Mouse (Mus musculus): ENCODE data around the gene a.

Gene a

GRCm38 (mm10) chr2:154782856-154783650 is 8.1 kb upstream of the a start:
- DNase-seq (ENCODE audit: low read depth), result no peak

- DNase-seq (ENCODE audit: low read depth), result no peak
These were observed 5.9 kb upstream of the a start for GRCm38 (mm10) chr2:154785284-154785683.

GRCm38 (mm10) chr2:154786187-154786586 is 5.0 kb upstream of the a start:
- no peak for DNase-seq (ENCODE audit: low read depth)

- no peak for DNase-seq (ENCODE audit: low read depth)
These were observed 4.4 kb upstream of the a start for GRCm38 (mm10) chr2:154786776-154787175.

- no peak for DNase-seq (ENCODE audit: low read depth)
These were observed 1.8 kb upstream of the a start for GRCm38 (mm10) chr2:154789381-154789780.

GRCm38 (mm10) chr2:154789977-154790655 is 1.1 kb upstream of the a start:
- no peak for DNase-seq (ENCODE audit: low read depth)

GRCm38 (mm10) chr2:154791661-154792642 is 750 bp downstream of the a start:
- peak; percentile 37 for DNase-seq (ENCODE audit: low read depth)

- no peak for DNase-seq (ENCODE audit: low read depth)
These were observed 12.2 kb downstream of the a start for GRCm38 (mm10) chr2:154803372-154803771.

GRCm38 (mm10) chr2:154803845-154804244 is 12.6 kb downstream of the a start:
- no peak for DNase-seq (ENCODE audit: low read depth)

- DNase-seq (ENCODE audit: low read depth), result no peak
These were observed 16.5 kb downstream of the a start for GRCm38 (mm10) chr2:154807689-154808088.

GRCm38 (mm10) chr2:154809107-154809762 is 18.0 kb downstream of the a start:
- DNase-seq (ENCODE audit: low read depth), result no peak

GRCm38 (mm10) chr2:154810821-154811220 is 19.6 kb downstream of the a start:
- no peak for DNase-seq (ENCODE audit: low read depth)

- DNase-seq (ENCODE audit: low read depth), result no peak
These were observed 22.2 kb downstream of the a start for GRCm38 (mm10) chr2:154813426-154813825.

GRCm38 (mm10) chr2:154817089-154817488 is 25.9 kb downstream of the a start:
- no peak for DNase-seq (ENCODE audit: low read depth)

- DNase-seq (ENCODE audit: low read depth), result peak; percentile 16
These were observed 26.6 kb downstream of the a start for GRCm38 (mm10) chr2:154817788-154818187.

GRCm38 (mm10) chr2:154818599-154818998 is 27.4 kb downstream of the a start:
- no peak for DNase-seq (ENCODE audit: low read depth)

GRCm38 (mm10) chr2:154820346-154820745 is 29.1 kb downstream of the a start:
- DNase-seq (ENCODE audit: low read depth), result no peak

GRCm38 (mm10) chr2:154826054-154826538 is 34.9 kb downstream of the a start:
- no peak for DNase-seq (ENCODE audit: low read depth)

- no peak for DNase-seq (ENCODE audit: low read depth)
These were observed 36.3 kb downstream of the a start for GRCm38 (mm10) chr2:154827521-154827920.

- DNase-seq (ENCODE audit: low read depth), result no peak
These were observed 41.3 kb downstream of the a start for GRCm38 (mm10) chr2:154832471-154832870.

- DNase-seq (ENCODE audit: low read depth), result no peak
These were observed 43.1 kb downstream of the a start for GRCm38 (mm10) chr2:154834149-154834865.
